Mouse (Mus musculus) bone marrow macrophage, adult 2 months (primary cell): ENCODE results near the gene Zfp93. TPM values are rescaled to one million over a fixed set of nuclear protein-coding genes. Genes with fewer than 3 reads are reported as not detected.

Source experiments
- H3K27ac ChIP-seq: 2 replicates; pipeline ENCODE4 v1.5.1; 2012; ENCODE audit warnings: low read depth, low read length; ENCODE audit not compliant: insufficient read depth
- H3K4me1 ChIP-seq: 2 replicates; pipeline ENCODE4 v1.6.1; 2012; ENCODE audit warnings: low read length; ENCODE audit not compliant: control insufficient read depth, insufficient read depth
- H3K4me3 ChIP-seq: 2 replicates; pipeline ENCODE4 v1.5.1; 2012; ENCODE audit warnings: mild to moderate bottlenecking, low read length, moderate library complexity; ENCODE audit not compliant: insufficient read depth
- CTCF ChIP-seq: IDR thresholded peaks from 2 replicates; pipeline ENCODE4 v1.5.1; 2012; ENCODE audit warnings: low read depth, mild to moderate bottlenecking, low read length, moderate library complexity
- POLR2A ChIP-seq: IDR thresholded peaks from 2 replicates; pipeline ENCODE4 v1.6.1; 2012; ENCODE audit warnings: mild to moderate bottlenecking, low read depth, low read length, borderline replicate concordance
- polyA plus RNA-seq: library from polyadenylated mRNA; stranded (reverse); fragments of >200 nt; gene quantifications from 2 replicates; pipeline ENCODE4 v1.2.4, GENCODE M21; 2012; ENCODE audit not compliant: missing spikeins, insufficient read depth, insufficient read length

The Zfp93 gene
- polyA plus RNA-seq, 1 experiment: 1.2 TPM

DNA sequence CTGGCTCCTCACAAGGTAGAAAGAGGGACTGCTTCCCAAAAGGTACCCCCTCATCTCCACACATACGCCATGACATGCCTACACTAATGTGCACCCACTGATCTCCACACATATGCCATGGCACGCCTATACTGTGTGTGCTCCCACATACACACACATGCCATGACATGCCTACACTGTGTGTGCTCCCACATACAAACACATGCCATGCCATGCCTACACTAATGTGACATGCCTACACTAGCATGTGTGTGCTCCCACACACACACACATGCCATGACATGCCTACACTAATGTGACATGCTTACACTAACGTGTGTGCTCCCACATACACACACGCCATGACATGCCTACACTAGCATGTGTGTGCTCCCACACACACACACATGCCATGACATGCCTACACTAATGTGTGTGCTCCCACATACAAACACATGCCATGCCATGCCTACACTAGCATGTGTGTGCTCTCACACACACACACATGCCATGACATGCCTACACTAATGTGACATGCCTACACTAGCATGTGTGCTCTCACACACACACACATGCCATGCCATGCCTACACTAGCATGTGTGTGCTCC, 20.0 kb downstream of the Zfp93 start:
- no peak overlapping the region for H3K4me3 ChIP-seq
- TF ChIP-seq CTCF: no peak
- no peak for TF ChIP-seq POLR2A
- no peaks in the 10 kb centered on the region for H3K4me1 ChIP-seq
- H3K27ac ChIP-seq: no peak overlapping the region

DNA sequence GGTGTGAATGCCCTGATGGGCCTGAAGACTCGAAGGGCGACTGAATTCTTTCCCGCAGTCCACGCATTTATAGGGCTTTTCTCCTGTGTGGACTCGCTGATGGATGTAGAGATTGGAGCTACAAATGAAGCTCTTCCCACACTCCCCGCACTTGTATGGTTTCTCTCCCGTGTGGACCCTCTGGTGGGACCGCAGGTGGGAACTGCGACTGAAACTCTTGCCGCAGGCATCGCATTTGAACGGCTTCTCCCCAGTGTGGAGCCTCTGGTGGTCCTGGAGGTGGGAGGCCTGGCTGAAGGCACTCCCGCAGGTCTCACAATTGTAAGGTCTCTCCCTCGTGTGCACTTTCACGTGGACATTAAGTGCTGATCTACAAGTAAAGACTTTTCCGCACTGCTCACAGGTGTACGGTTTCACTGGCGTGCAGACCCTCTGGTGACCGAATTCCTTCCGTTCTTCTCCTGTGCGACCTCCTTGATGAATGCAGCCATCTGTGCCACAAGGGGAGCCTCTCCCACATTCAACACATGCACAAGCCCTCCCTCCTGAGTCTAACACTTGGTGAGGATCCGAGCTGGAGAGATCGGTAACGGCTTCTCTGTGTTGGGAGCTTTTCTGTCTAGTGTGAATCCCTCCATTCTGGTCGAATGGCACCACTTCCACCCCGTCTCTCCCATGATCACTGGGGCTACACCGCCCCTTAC, 21.3 kb downstream of the Zfp93 start:
- TF ChIP-seq POLR2A (no peak), CTCF (no peak)
- Histone ChIP-seq H3K4me3 (no peak overlapping the region), H3K4me1 (no peaks in the 10 kb centered on the region), H3K27ac (no peak overlapping the region)

DNA sequence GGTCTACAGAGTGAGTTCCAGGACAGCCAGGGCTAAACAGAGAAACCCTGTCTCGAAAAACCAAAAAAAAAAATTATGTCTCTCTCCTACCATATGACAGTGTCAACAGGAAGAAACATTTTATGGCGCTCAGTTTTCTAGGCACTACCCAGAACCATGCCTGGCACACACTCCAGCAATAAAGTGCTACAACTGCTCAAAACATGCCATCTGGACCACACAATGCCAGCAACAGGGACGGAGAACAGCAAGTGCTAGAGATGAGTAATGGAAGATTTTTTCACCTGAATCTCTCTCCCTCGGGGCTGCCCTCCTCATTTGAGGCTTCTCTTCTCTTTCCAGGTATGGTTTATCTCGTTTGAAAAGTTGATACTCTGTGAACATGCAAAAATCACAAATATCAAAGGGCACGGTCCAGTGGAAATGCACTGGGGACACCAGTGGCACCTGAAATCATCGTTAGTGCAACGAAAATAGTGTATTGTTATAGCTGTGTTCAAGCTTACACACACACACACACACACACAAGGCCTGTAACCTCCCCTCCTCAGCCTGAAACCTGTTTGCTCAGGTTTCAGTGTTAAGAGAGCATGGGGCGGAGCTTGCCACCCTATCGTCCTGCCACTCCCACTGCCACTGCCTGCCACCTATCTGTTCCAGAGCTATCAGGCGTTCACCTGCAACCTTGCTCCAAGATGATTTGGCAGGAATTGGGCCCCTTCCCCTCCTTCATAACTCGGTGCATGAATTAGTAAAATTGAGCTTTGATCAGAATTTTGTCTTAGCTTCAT, 23.0 kb downstream of the Zfp93 start:
- no peak overlapping the region for H3K27ac ChIP-seq
- no peaks in the 10 kb centered on the region for H3K4me1 ChIP-seq
- H3K4me3 ChIP-seq: no peak overlapping the region
- TF ChIP-seq CTCF (no peak), POLR2A (no peak)

DNA sequence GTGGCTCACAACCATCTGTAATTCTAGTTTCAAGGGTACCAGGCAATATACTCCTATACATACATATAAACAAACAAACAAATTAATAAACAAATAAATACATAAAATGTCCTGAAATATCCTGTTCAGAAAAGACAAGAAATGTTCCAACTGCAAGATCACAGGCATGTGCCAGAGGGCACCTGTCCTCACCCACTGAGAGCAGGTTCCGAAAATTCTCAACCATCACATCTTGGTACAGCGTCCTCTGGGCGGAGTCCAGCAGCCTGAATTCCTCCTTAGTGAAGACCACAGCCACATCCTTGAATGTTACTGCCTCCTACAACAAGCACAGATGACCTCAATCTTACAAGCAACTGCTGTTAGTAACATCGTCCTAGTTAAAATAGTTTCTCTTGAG, 24.5 kb downstream of the Zfp93 start:
- Histone ChIP-seq H3K4me1 (no peaks in the 10 kb centered on the region), H3K27ac (no peak overlapping the region), H3K4me3 (no peak overlapping the region)
- no peak for TF ChIP-seq CTCF
- no peak for TF ChIP-seq POLR2A

DNA sequence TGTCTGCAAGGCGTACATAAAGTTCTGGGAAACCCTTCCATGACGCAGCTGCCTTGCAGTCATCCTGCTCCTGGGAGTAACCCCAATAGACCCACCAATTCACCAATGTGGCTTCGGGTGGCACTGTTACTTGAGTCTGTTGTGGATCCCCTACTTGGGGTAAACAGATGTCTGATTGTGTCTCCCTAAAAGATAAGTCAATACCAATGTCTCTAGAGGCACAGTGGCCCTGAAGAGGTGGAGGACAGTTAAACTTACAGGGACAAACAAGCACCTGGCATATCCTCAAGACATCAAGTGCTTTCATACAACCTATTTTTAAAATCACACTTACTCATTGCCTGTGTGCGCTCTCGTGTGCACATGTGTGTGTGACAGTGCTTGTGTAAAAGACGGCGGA, 25.2 kb downstream of the Zfp93 start:
- Histone ChIP-seq H3K4me3 (no peak overlapping the region), H3K4me1 (peaks cover 3% of the 10 kb centered on the region), H3K27ac (no peak overlapping the region)
- no peak for TF ChIP-seq POLR2A
- no peak for TF ChIP-seq CTCF

DNA sequence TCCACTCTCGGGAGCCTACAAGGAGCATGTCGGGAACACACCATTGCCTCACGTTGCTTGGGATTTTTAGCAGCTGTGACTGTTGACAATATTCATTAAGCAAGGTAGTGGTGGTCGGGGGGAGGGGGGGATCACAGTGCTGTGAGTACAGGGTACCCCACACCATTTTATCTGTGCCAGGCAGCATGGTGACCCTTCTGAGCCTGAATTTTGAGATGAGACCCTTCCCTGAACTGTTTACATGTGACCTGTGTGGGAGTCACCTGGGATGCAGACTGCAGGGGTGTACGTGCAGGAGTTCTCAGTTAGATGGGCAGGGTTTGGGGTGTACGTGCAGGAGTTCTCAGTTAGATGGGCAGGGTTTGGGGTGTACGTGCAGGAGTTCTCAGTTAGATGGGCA, 26.2 kb downstream of the Zfp93 start:
- H3K27ac ChIP-seq: no peak overlapping the region
- no peak overlapping the region for H3K4me3 ChIP-seq
- H3K4me1 ChIP-seq: peaks cover 3% of the 10 kb centered on the region
- TF ChIP-seq CTCF: no peak
- TF ChIP-seq POLR2A: no peak

DNA sequence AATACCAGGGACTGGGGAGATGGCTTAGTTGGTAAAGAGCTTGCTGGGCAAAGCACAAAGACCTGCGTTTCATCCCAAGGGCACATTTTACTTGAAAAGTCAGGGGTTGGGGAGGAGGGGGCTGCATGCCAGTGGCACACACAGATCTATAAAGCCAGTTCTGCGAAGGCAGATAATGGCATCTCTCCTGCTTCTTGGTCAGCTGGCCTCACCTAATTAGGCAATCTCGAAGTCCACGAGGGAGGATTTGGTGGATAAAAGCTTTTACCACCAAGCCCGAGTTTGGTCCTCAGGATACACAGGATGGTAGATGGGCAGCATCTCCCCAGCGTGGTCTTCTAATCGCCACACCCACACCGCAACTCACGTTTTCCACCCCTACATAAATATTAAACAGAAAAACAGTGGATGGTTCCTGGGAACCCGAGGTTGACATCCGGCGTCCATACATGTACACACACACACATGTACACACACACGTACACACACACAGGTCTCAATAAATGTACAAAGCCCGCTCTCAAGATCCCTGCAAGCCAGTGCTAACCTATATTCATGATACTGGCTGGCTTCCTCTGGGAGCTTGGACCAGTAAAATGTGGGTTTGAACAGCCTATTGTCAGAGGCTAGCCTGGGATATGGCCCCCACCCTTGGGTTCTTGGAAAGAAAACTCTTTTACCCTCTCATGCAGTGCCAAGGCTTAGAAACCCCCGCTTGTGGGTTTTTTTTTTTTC, 27.3 kb downstream of the Zfp93 start:
- H3K4me3 ChIP-seq: no peak overlapping the region
- TF ChIP-seq CTCF (no peak), POLR2A (no peak)
- H3K27ac ChIP-seq: no peak overlapping the region
- H3K4me1 ChIP-seq: peaks cover 3% of the 10 kb centered on the region

DNA sequence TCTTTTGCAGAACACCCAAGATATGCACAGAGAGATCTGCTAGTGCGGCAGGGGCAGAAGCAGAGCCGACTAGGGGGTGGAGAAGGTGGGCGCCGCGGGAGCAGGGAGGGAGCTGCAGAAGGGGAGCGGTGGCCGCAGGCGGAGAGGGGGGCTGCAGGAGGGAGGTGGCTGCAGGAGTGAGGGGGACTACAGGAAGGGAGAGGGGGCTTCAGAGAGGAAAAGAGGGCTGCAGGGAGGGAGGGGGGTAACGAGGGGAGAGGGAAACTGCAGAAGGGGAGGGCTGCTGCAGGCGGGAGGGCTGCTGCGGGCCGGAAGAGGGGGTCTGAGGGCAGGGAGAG, 28.4 kb downstream of the Zfp93 start:
- Histone ChIP-seq H3K4me1 (peaks cover 3% of the 10 kb centered on the region), H3K4me3 (peak overlapping the region; percentile 91), H3K27ac (no peak overlapping the region)
- no peak for TF ChIP-seq POLR2A
- TF ChIP-seq CTCF: no peak

DNA sequence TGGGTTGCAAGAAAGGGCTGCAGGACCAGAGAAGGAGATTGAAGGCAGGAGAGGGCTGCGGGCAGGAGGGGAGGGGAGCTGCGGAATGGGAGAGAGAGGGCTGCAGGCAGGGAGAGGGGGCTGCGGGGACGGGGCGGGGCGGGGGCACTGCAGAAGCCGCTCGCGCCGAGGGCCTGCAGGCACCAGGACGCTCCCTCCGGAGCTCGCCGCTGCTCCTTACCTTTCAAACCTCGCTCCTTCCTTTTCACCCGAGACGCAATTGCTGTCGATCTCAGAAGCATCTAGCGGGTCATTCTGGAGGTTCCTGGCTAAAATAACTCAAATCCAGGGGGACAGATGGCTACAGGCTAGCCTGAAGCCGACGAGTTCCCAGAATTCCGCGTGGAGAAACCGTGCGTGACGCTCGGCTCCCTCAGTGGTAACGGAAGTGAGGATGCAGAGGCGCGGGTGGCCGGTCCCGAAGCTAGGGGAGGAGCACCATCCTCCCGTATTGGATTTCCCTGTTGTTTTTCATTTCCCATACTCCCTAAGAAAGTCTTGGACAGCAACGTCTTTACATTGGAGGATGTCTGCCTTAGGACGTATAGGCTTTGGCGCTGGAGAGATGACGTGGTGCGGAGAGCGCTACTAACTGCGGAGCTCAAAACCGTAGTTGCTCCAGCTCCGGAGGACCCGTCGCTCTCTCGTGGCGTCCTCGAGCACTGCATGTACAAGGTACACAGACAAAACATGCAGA, 28.9 kb downstream of the Zfp93 start:
- Histone ChIP-seq H3K27ac (no peak overlapping the region), H3K4me3 (peak overlapping the region; percentile 91)
- TF ChIP-seq POLR2A (no peak), CTCF (no peak)

DNA sequence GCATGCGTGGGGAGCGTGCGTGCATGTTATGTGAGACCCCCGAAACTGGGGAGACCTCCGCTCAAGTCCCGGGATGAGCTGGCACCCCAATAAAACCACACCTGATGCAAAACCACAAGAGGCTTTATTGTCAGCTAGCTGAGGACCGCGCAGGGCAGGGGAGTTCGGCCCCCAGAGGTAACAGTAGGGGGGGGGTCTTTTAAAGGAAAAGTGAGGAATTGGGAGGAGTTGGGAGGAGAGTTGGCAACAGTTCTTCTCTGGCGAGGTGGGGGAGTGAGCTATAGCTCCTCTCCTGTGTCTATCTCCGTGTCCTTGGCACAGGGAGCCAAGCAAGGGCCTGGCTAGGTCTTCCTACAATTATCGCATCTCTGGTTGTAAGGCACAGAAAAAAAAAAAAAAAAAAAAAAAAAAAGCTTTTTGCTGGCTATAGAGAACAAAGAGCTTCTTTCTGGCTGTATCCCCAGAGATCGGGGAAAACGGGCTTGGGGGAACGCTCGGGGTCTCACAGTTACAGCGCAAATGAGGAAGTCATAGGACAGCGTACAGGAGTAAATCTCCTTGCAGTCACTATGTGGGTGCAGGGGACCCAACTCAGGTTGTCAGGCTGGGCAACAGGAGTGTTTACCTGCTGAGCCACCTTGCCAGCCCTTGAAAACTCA, 29.7 kb downstream of the Zfp93 start:
- Histone ChIP-seq H3K4me1 (peaks cover 3% of the 10 kb centered on the region), H3K4me3 (peak overlapping the region; percentile 46), H3K27ac (no peak overlapping the region)
- TF ChIP-seq CTCF: no peak
- TF ChIP-seq POLR2A: no peak

More for the DNA sequence above, 28.9 kb downstream of the Zfp93 start:
- peaks cover 3% of the 10 kb centered on the region for H3K4me1 ChIP-seq
